Mouse (Mus musculus): Measurements from ENCODE around the gene Nxph3. TPM values are rescaled to one million over a fixed set of nuclear protein-coding genes. Genes with fewer than 3 reads are reported as not detected.

Nxph3 gene
- total RNA-seq, 2 experiments from 2014 or later = 0.20 to 0.23 TPM

DNA sequence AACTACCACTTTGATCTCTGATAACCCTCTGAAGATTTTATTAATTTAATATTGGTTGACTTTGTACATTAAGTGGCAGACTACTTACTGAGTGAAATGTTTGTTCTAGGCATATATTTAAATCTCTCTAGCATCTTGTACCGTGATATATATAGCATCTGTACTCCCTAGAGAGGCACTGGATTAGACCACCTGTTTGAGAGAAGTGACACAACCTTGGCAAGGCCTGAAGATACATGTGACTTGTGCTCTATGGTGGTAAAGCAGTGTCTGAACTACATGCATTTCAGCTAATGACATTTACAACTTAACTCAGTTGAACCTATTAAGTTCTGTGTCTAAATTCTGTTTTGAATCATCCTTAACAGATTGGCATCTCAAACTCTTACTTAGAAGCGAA, 41.4 kb downstream of the Nxph3 start:
- Histone ChIP-seq H3K27ac (peak overlapping the region; percentile 79), H3K4me3 (no peak overlapping the region)
- TF ChIP-seq CTCF (IDR thresholded peaks at IDR 0.05) = no peak
- intact Hi-C loops (cut with DNase I) = no loop called here
- DNase-seq = peak; percentile 46

- intact Hi-C loops (cut with DNase I) = no loop called here
- H3K4me3 ChIP-seq = no peak overlapping the region
- DNase-seq = no peak
- TF ChIP-seq CTCF (IDR thresholded peaks at IDR 0.05) = no peak
- H3K27ac ChIP-seq = no peak overlapping the region
Observed at GRCm38 (mm10) chr11:95467731-95468130, 46.6 kb downstream of the Nxph3 start.

DNA sequence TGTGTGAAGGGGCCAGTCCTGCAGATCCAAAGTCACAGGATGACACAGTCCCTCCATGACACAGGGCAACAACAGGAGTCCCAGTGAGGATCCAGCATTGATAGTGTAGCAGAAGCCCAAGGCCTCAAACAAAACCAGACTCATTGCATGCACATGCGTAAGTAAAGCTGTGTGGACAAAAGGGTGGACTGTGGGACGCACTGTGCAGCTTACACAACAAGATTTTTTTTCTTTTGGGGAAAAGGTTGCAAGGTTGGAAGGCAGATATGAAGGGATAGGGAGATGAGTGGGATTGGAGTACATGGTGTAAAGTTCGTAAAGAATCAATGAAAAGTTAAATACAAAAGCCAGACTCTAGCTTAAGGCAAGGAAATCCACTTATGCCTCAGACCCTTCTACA, 52.2 kb downstream of the Nxph3 start:
- TF ChIP-seq CTCF (IDR thresholded peaks at IDR 0.05) = no peak
- DNase-seq = no peak
- intact Hi-C loops (cut with DNase I) = no loop called here
- no peak overlapping the region for H3K4me3 ChIP-seq
- no peak overlapping the region for H3K27ac ChIP-seq

DNA sequence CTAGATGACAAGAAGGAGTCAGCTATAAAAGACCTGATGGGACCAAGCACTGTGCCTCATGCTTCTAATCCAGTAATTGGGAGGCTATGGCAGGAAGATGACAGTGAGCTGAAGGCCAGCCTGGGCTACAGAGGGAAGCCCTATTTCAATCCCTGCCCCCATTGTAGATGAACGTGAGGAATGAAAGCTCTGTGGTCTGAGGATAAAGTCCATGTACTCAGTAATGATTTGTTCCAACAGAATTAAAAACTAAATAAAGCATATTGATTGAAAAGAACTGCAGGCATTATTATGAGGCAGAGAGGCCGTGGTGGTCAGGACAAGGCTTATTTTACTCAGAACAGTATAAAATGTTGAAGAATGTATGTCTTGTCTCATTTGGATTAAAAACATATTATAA, 53.5 kb downstream of the Nxph3 start:
- intact Hi-C loops (cut with DNase I) = no loop called here
- H3K27ac ChIP-seq = no peak overlapping the region
- H3K4me3 ChIP-seq = no peak overlapping the region
- TF ChIP-seq CTCF (IDR thresholded peaks at IDR 0.05) = no peak
- DNase-seq = no peak

Other genes with a start within 250 kb of the Nxph3 start
- 10 to 100 TPM; 21.5 to 23.9 TPM for gene Kat7, start 204.3 kb downstream of the Nxph3 start, total RNA-seq (2021)
- gene Fam117a, start 177.6 kb downstream of the Nxph3 start, total RNA-seq (2021) = 1 to 10 TPM; 1.5 to 2.1 TPM
- 10 to 100 TPM; 42.4 to 49.5 TPM for gene Slc35b1, start 129.9 kb downstream of the Nxph3 start, total RNA-seq (2021)
- gene Spop, start 100.5 kb downstream of the Nxph3 start, total RNA-seq (2021) = 100 to 1,000 TPM; 190 to 208 TPM
- under 1 TPM; 0.13 to 0.31 TPM for gene Ngfr, start 73.2 kb upstream of the Nxph3 start, total RNA-seq (2021)
- 100 to 1,000 TPM; 162 to 201 TPM for gene Phb, start 152.4 kb upstream of the Nxph3 start, total RNA-seq (2021)
- gene Zfp652, start 198.1 kb upstream of the Nxph3 start, total RNA-seq (2021) = 100 to 1,000 TPM in 1 of 2 experiments, 10 to 100 TPM in 1; 94.6 to 110 TPM
- gene B130006D01Rik, start 209.0 kb upstream of the Nxph3 start, total RNA-seq (2021) = under 1 TPM; 0.28 to 0.45 TPM

All from gastrocnemius, adult 2 months (tissue).